Comparison of ENCODE assay signal across 3 mouse cellular contexts in genomic region chr17:35423131-35423810, GRCm38 (mm10). TPM values are rescaled to one million over a fixed set of nuclear protein-coding genes. Genes with fewer than 3 reads are reported as not detected.
"Had no signal": no experiment of that assay in that cellular context is flagged by ENCODE, and none has a peak within 500 bp of the region (broad histone marks: within the 10 kb centered on the region; RNA-seq: fewer than 3 reads in every experiment).

No protein-coding gene starts in this region.

RNA-seq across cellular contexts. Expression of gene H2-Q6, which starts 1.4 kb away (rescaled TPM):
- polyA plus RNA-seq: myocyte had no signal

RNA-seq across cellular contexts. Expression of gene H2-Q10, which starts 46.6 kb away (rescaled TPM):
- polyA plus RNA-seq: midbrain, embryonic 14.5 days; neural tube, embryonic 13.5 days had no signal
